Mouse (Mus musculus) CH12.LX (cell line): Measurements from ENCODE around the gene Fam71b. TPM values are rescaled to one million over a fixed set of nuclear protein-coding genes. Genes with fewer than 3 reads are reported as not detected.

Experiments used
- DNase-seq: peaks from one replicate; pipeline ENCODE4 v3.0.0-alpha.2; 2013; ENCODE audit errors: extremely low read depth
- H3K27ac ChIP-seq: 2 replicates; pipeline ENCODE4 v1.5.1; 2012; ENCODE audit warnings: low read depth, mild to moderate bottlenecking, control low read depth, moderate library complexity; ENCODE audit not compliant: insufficient read depth
- H3K27me3 ChIP-seq: replicated peaks from 2 replicates; pipeline ENCODE3; 2012; ENCODE audit warnings: inconsistent platforms
- H3K36me3 ChIP-seq, 2 experiments: replicated peaks in 1 of 2; 2 replicates each; pipeline versions ENCODE3 to v1.6.1; 2012; ENCODE audit warnings: inconsistent platforms in 1 of 2, low read length in 1 of 2, mild to moderate bottlenecking in 1 of 2, mixed read lengths in 1 of 2, moderate library complexity in 1 of 2; ENCODE audit not compliant: control insufficient read depth in 1 of 2, insufficient read depth in 1 of 2
- H3K4me1 ChIP-seq, 2 experiments: 2 replicates each; pipeline ENCODE4 v1.6.1; 2012; ENCODE audit warnings: inconsistent platforms in 1 of 2, moderate library complexity in 1 of 2; ENCODE audit not compliant: insufficient read depth in 2 of 2, control insufficient read depth in 1 of 2
- H3K4me2 ChIP-seq: 2 replicates; pipeline ENCODE4 v1.6.1; 2012; ENCODE audit warnings: low read depth, mild to moderate bottlenecking, control low read depth; ENCODE audit not compliant: poor library complexity, insufficient read depth, severe bottlenecking
- H3K4me3 ChIP-seq, 3 experiments: fragments of 150-350 bp in 1 of 3; sonication (generic) in 1 of 3; replicated peaks in 1 of 3; 2 replicates each; pipeline versions ENCODE3 to v1.5.1; 2011 to 2012; ENCODE audit warnings: low read depth in 2 of 3, low read length in 2 of 3, mild to moderate bottlenecking in 2 of 3, moderate library complexity in 2 of 3, control low read depth in 1 of 3, improper control_type of control experiment in 1 of 3, inconsistent platforms in 1 of 3, mixed read lengths in 1 of 3; ENCODE audit not compliant: poor library complexity in 1 of 3
- H3K79me2 ChIP-seq: replicated peaks from 2 replicates; pipeline ENCODE4 v1.6.1; 2012; ENCODE audit warnings: mild to moderate bottlenecking, moderate library complexity; ENCODE audit not compliant: control insufficient read depth, poor library complexity, insufficient read depth, severe bottlenecking; ENCODE audit errors: extremely low read depth
- H3K9ac ChIP-seq: 2 replicates; pipeline ENCODE4 v1.6.1; 2012; ENCODE audit warnings: low read depth, mild to moderate bottlenecking, control low read depth, moderate library complexity; ENCODE audit not compliant: insufficient read depth
- H3K9me3 ChIP-seq: replicated peaks from 2 replicates; pipeline ENCODE3; 2012; ENCODE audit warnings: low read length, inconsistent platforms, mixed read lengths
- BHLHE40 ChIP-seq: IDR thresholded peaks from 2 replicates; pipeline ENCODE4 v1.6.1; 2011; ENCODE audit warnings: mild to moderate bottlenecking, low read depth, low read length, improper control_type of control experiment
- CHD1 ChIP-seq: IDR thresholded peaks from 2 replicates; pipeline ENCODE4 v1.6.1; 2012; ENCODE audit warnings: low read depth, low read length, improper control_type of control experiment, inconsistent platforms
- CHD2 ChIP-seq: IDR thresholded peaks from 2 replicates; pipeline ENCODE4 v1.6.1; 2011; ENCODE audit warnings: low read length, improper control_type of control experiment
- CTCF ChIP-seq, 2 experiments: IDR thresholded peaks in 1 of 2; conservative IDR thresholded peaks in 1 of 2; 2 replicates each; pipeline ENCODE4 v1.5.1; 2011 to 2012; ENCODE audit warnings: low read depth in 2 of 2, low read length in 2 of 2, improper control_type of control experiment in 1 of 2, inconsistent platforms in 1 of 2, mild to moderate bottlenecking in 1 of 2, moderate library complexity in 1 of 2
- E2F4 ChIP-seq: IDR thresholded peaks from 2 replicates; pipeline ENCODE4 v1.6.1; 2011; ENCODE audit warnings: low read depth, low read length, improper control_type of control experiment; ENCODE audit not compliant: insufficient replicate concordance
- ETS1 ChIP-seq: conservative IDR thresholded peaks from 2 replicates; pipeline ENCODE4 v1.6.1; 2012; ENCODE audit warnings: low read depth, mild to moderate bottlenecking, inconsistent platforms, low read length, improper control_type of control experiment, moderate library complexity
- JUND ChIP-seq: conservative IDR thresholded peaks from 2 replicates; pipeline ENCODE4 v1.6.1; 2011; ENCODE audit warnings: low read depth, low read length, improper control_type of control experiment
- KAT2A ChIP-seq: IDR thresholded peaks from 2 replicates; pipeline ENCODE4 v1.6.1; 2012; ENCODE audit warnings: low read length, improper control_type of control experiment, inconsistent platforms; ENCODE audit not compliant: insufficient replicate concordance
- MAX ChIP-seq: IDR thresholded peaks from 2 replicates; pipeline ENCODE4 v1.6.1; 2011; ENCODE audit warnings: low read length, improper control_type of control experiment
- MAZ ChIP-seq: IDR thresholded peaks from 2 replicates; pipeline ENCODE4 v1.6.1; 2012; ENCODE audit warnings: low read depth, mild to moderate bottlenecking, inconsistent platforms, low read length, improper control_type of control experiment, moderate library complexity
- MXI1 ChIP-seq: IDR thresholded peaks from 2 replicates; pipeline ENCODE4 v1.6.1; 2011; ENCODE audit warnings: mild to moderate bottlenecking, low read depth, low read length, improper control_type of control experiment
- MYC ChIP-seq: IDR thresholded peaks from 2 replicates; pipeline ENCODE4 v1.6.1; 2011; ENCODE audit warnings: low read depth, mild to moderate bottlenecking, improper control_type of control experiment, low read length
- NELFE ChIP-seq: IDR thresholded peaks from 2 replicates; pipeline ENCODE4 v1.6.1; 2011; ENCODE audit warnings: low read depth, low read length, improper control_type of control experiment
- NRF1 ChIP-seq: IDR thresholded peaks from 2 replicates; pipeline ENCODE4 v1.6.1; 2014; ENCODE audit warnings: low read depth, mild to moderate bottlenecking, inconsistent platforms, low read length, improper control_type of control experiment, moderate library complexity
- PAX5 ChIP-seq: IDR thresholded peaks from 2 replicates; pipeline ENCODE4 v1.6.1; 2012; ENCODE audit warnings: low read length, inconsistent platforms, mixed read lengths
- POLR2AphosphoS2 ChIP-seq: IDR thresholded peaks from 2 replicates; pipeline ENCODE4 v1.6.1; 2011; ENCODE audit warnings: low read depth, low read length, improper control_type of control experiment
- RAD21 ChIP-seq: IDR thresholded peaks from 2 replicates; pipeline ENCODE4 v1.6.1; 2011; ENCODE audit warnings: low read depth, mild to moderate bottlenecking, low read length, improper control_type of control experiment, moderate library complexity
- RCOR1 ChIP-seq: conservative IDR thresholded peaks from 2 replicates; pipeline ENCODE4 v1.6.1; 2012; ENCODE audit warnings: low read depth, mild to moderate bottlenecking, inconsistent platforms, low read length, improper control_type of control experiment
- SIN3A ChIP-seq: IDR thresholded peaks from 2 replicates; pipeline ENCODE4 v1.6.1; 2012; ENCODE audit warnings: low read length, improper control_type of control experiment, inconsistent platforms
- SMC3 ChIP-seq: IDR thresholded peaks from 2 replicates; pipeline ENCODE4 v1.6.1; 2011; ENCODE audit warnings: low read depth, low read length, improper control_type of control experiment
- TBP ChIP-seq: conservative IDR thresholded peaks from 2 replicates; pipeline ENCODE4 v1.6.1; 2011; ENCODE audit warnings: low read depth, low read length, improper control_type of control experiment
- TCF12 ChIP-seq: IDR thresholded peaks from 2 replicates; pipeline ENCODE4 v1.6.1; 2014; ENCODE audit warnings: low read depth, mild to moderate bottlenecking, inconsistent platforms, low read length, improper control_type of control experiment
- UBTF ChIP-seq: IDR thresholded peaks from 2 replicates; pipeline ENCODE4 v1.6.1; 2012; ENCODE audit warnings: low read depth, mild to moderate bottlenecking, inconsistent platforms, low read length, improper control_type of control experiment, moderate library complexity
- USF1 ChIP-seq: IDR thresholded peaks from 2 replicates; pipeline ENCODE4 v1.6.1; 2014; ENCODE audit warnings: low read depth, mild to moderate bottlenecking, inconsistent platforms, low read length, improper control_type of control experiment
- USF2 ChIP-seq: conservative IDR thresholded peaks from 2 replicates; pipeline ENCODE4 v1.6.1; 2011; ENCODE audit warnings: low read depth, low read length, improper control_type of control experiment
- ZC3H11A ChIP-seq: IDR thresholded peaks from 2 replicates; pipeline ENCODE4 v1.6.1; 2012; ENCODE audit warnings: low read depth, mild to moderate bottlenecking, inconsistent platforms, low read length, improper control_type of control experiment
- ZKSCAN1 ChIP-seq: IDR thresholded peaks from 2 replicates; pipeline ENCODE4 v1.6.1; 2012; ENCODE audit warnings: low read depth, inconsistent platforms, low read length, improper control_type of control experiment, borderline replicate concordance
- ZMIZ1 ChIP-seq: IDR thresholded peaks from 2 replicates; pipeline ENCODE4 v1.6.1; 2012; ENCODE audit warnings: low read depth, mild to moderate bottlenecking, inconsistent platforms, low read length, improper control_type of control experiment
- dilution Hi-C: fragments of 300-500 bp; cut with MboI; formaldehyde crosslinking; loops from 2 replicates; pipeline ENCODE4 v1.14.3; 2020; ENCODE audit warnings: low sequenced_read_pairs; ENCODE audit not compliant: extremely low pct_unique_long_range_greater_than_20kb, extremely low pct_ligation_motif_present
- in situ Hi-C: fragments of 300-500 bp; cut with MboI; formaldehyde crosslinking; loops from 3 replicates; pipeline ENCODE4 v1.14.3; 2019; ENCODE audit warnings: low sequenced_read_pairs, low pct_ligation_motif_present, low pct_unique_long_range_greater_than_20kb, mixed read lengths
- polyA plus RNA-seq: library from polyadenylated mRNA; unstranded; fragments of >175 nt; gene quantifications from 2 replicates; pipeline ENCODE4 v1.2.1, GENCODE M21; 2012; ENCODE audit warnings: low read depth; ENCODE audit not compliant: insufficient read length
- total RNA-seq, 2 experiments: library from RNA; depleted of rRNA; stranded (reverse); fragments of 300-350 nt in 1 of 2; fragments of >200 nt in 1 of 2; gene quantifications; 2 replicates each; pipeline ENCODE4 v1.2.3; 2012 to 2014

Fam71b gene
- total and polyA plus RNA-seq, 3 experiments, result 0.46 to 2.6 (median 2.4) TPM

DNA sequence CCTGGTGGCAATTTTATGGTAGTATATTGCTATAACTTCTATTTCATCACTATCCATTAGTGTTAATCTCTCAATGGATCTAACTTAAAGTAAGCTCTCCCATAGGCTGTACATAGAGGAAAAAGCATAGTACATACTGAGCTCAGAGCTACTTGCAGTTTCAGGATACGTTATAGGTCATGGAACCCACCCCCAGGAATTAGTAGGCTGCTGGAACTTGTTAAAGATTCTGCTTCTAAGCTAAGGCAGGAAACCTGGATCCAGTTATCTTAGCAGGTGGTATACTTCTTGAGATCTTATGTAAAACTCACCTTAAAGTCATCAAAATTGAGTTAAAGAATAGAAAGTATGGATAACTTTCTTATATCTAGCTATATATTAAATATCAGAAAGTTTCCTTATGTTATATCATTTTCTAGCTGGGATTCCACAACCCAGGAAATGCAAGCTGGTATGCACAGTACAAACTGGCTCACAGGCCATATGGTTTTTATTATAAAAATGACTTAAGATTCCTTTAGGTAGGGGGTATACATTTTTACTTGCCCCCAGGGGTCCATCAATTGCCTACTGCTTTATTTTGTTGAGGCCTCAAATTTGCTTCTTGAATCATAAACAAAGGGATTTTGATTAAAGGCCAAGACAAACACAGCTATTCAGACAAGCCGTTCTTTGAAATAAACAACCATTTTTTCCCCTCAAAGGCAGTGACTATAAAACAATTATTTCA, 46.5 kb upstream of the Fam71b start:
- no peak overlapping the region for H3K4me2 ChIP-seq
- no peaks in the 10 kb centered on the region for H3K27me3 ChIP-seq
- peaks cover 18 to 48% of the 10 kb centered on the region in 2 experiments for H3K4me1 ChIP-seq
- no peak overlapping the region for H3K4me3 ChIP-seq
- H3K79me2 ChIP-seq, result no peaks in the 10 kb centered on the region
- TF ChIP-seq CTCF (conservative IDR thresholded peaks at IDR 0.05 in 1 of 2, IDR thresholded peaks at IDR 0.05 in 1 of 2; ENCODE audit: low read depth in 2 of 2, low read length in 2 of 2), result no peak
- TF ChIP-seq CHD2, result no peak
- no peak for TF ChIP-seq SIN3A
- no peak for TF ChIP-seq TBP
- no peak for TF ChIP-seq BHLHE40
- TF ChIP-seq NELFE, result no peak
- no peak for TF ChIP-seq CHD1
- no peak for TF ChIP-seq MAX
- no peak for TF ChIP-seq ETS1
- no peak for TF ChIP-seq UBTF
- TF ChIP-seq KAT2A, result no peak
- TF ChIP-seq POLR2AphosphoS2, result no peak
- TF ChIP-seq ZC3H11A, result no peak
- TF ChIP-seq MYC, result no peak
- no peak for TF ChIP-seq MXI1
- no peak for TF ChIP-seq E2F4
- no peak for TF ChIP-seq USF2
- TF ChIP-seq MAZ, result no peak
- TF ChIP-seq RCOR1, result no peak
- no peaks in the 10 kb centered on the region for H3K36me3 ChIP-seq
- dilution Hi-C loops, result no loop called here
- H3K9me3 ChIP-seq, result no peaks in the 10 kb centered on the region
- in situ Hi-C loops, result loop anchor here (5.0 kb wide), 1 partner anchor 43 kb away; no protein-coding TSS in a partner anchor
- H3K9ac ChIP-seq, result no peak overlapping the region
- H3K27ac ChIP-seq, result no peak overlapping the region
- DNase-seq, result no peak

DNA sequence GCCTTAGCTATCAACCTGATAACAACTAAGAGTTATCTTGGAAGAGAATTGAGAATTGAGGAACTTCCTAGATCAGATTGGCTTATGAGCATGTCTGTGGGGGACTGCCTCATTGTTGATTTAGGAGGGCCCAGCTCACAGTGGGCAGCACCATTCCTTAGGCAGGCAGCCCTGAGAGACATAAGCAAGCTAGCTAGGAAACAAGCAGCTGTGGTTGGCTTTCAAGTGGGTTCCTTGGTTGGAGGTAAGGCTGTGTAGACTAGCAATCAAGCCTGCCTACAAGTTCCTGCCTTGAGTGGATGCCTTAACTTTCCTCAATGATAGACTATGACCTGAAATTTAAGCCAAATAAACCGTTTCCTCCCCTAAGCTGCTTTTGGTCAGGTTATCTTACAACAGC, 38.0 kb upstream of the Fam71b start:
- TF ChIP-seq MAX (no peak), ZMIZ1 (no peak), ZKSCAN1 (no peak), NELFE (no peak), POLR2AphosphoS2 (no peak), PAX5 (no peak), TCF12 (no peak), USF1 (no peak), MXI1 (no peak), JUND (no peak), SMC3 (no peak), NRF1 (no peak), RAD21 (no peak), E2F4 (no peak), SIN3A (no peak), CTCF (conservative IDR thresholded peaks at IDR 0.05 in 1 of 2, IDR thresholded peaks at IDR 0.05 in 1 of 2; ENCODE audit: low read depth in 2 of 2, low read length in 2 of 2) (no peak), RCOR1 (no peak), CHD2 (no peak)
- dilution Hi-C loops (no loop called here), in situ Hi-C loops (no loop called here)
- Histone ChIP-seq H3K79me2 (no peaks in the 10 kb centered on the region), H3K4me1 (peaks cover 38 to 41% of the 10 kb centered on the region in 2 experiments), H3K27me3 (no peaks in the 10 kb centered on the region), H3K4me3 (no peak overlapping the region), H3K27ac (no peak overlapping the region), H3K4me2 (no peak overlapping the region), H3K9ac (peak overlapping the region; percentile 36; the same call in 1 of the 2 replicates), H3K36me3 (no peaks in the 10 kb centered on the region), H3K9me3 (no peaks in the 10 kb centered on the region)
- DNase-seq, result no peak
